Mouse (Mus musculus): Measurements from ENCODE around the gene Morf4l1. TPM values are rescaled to one million over a fixed set of nuclear protein-coding genes. Genes with fewer than 3 reads are reported as not detected.
"Not testable (repeated sequence)": the region's sequence is repeated elsewhere in the genome, so short reads cannot be mapped to it uniquely, and the experiment has no call there.

Morf4l1 gene
- total RNA-seq, 2 experiments from 2014 or later = 217 to 288 TPM

- 0 out of 2 replicates have a peak, but pooled peaks have one; percentile 6 for ATAC-seq (replicated peaks; ENCODE audit: low FRiP score, low TSS enrichment, poor library complexity, severe bottlenecking)
Observed at GRCm38 (mm10) chr9:90075336-90075735, 39.2 kb downstream of the Morf4l1 start.

GRCm38 (mm10) chr9:90070174-90070573 is 44.4 kb downstream of the Morf4l1 start:
- no peak for ATAC-seq (replicated peaks; ENCODE audit: low FRiP score, low TSS enrichment, poor library complexity, severe bottlenecking)

GRCm38 (mm10) chr9:90069485-90069884 is 45.1 kb downstream of the Morf4l1 start:
- no peak for ATAC-seq (replicated peaks; ENCODE audit: low FRiP score, low TSS enrichment, poor library complexity, severe bottlenecking)

- ATAC-seq (replicated peaks; ENCODE audit: low FRiP score, low TSS enrichment, poor library complexity, severe bottlenecking) = no peak
Observed at GRCm38 (mm10) chr9:90068786-90069185, 45.8 kb downstream of the Morf4l1 start.

- ATAC-seq (replicated peaks; ENCODE audit: low FRiP score, low TSS enrichment, poor library complexity, severe bottlenecking) = no peak
Observed at GRCm38 (mm10) chr9:90067341-90067740, 47.2 kb downstream of the Morf4l1 start.

GRCm38 (mm10) chr9:90060932-90061331 is 53.6 kb downstream of the Morf4l1 start:
- ATAC-seq (replicated peaks; ENCODE audit: low FRiP score, low TSS enrichment, poor library complexity, severe bottlenecking) = not testable (repeated sequence)

GRCm38 (mm10) chr9:90060574-90060875 is 54.0 kb downstream of the Morf4l1 start:
- no peak for ATAC-seq (replicated peaks; ENCODE audit: low FRiP score, low TSS enrichment, poor library complexity, severe bottlenecking)

GRCm38 (mm10) chr9:90059828-90060573 is 54.6 kb downstream of the Morf4l1 start:
- no peak for ATAC-seq (replicated peaks; ENCODE audit: low FRiP score, low TSS enrichment, poor library complexity, severe bottlenecking)

GRCm38 (mm10) chr9:90056716-90057115 is 57.9 kb downstream of the Morf4l1 start:
- ATAC-seq (replicated peaks; ENCODE audit: low FRiP score, low TSS enrichment, poor library complexity, severe bottlenecking) = no peak

GRCm38 (mm10) chr9:90055911-90056310 is 58.7 kb downstream of the Morf4l1 start:
- ATAC-seq (replicated peaks; ENCODE audit: low FRiP score, low TSS enrichment, poor library complexity, severe bottlenecking) = no peak

GRCm38 (mm10) chr9:90055409-90055808 is 59.2 kb downstream of the Morf4l1 start:
- no peak for ATAC-seq (replicated peaks; ENCODE audit: low FRiP score, low TSS enrichment, poor library complexity, severe bottlenecking)

GRCm38 (mm10) chr9:90054371-90055145 is 60.0 kb downstream of the Morf4l1 start:
- ATAC-seq (replicated peaks; ENCODE audit: low FRiP score, low TSS enrichment, poor library complexity, severe bottlenecking) = peak; percentile 95

GRCm38 (mm10) chr9:90053852-90054251 is 60.7 kb downstream of the Morf4l1 start, which contains the start of gene Ctsh:
TSS of gene Ctsh (plus strand) at chr9:90054152.
- ATAC-seq (replicated peaks; ENCODE audit: low FRiP score, low TSS enrichment, poor library complexity, severe bottlenecking) = no peak

- ATAC-seq (replicated peaks; ENCODE audit: low FRiP score, low TSS enrichment, poor library complexity, severe bottlenecking) = no peak
Observed at GRCm38 (mm10) chr9:90047937-90048627, 66.5 kb downstream of the Morf4l1 start.

GRCm38 (mm10) chr9:90045191-90045590 is 69.4 kb downstream of the Morf4l1 start:
- ATAC-seq (replicated peaks; ENCODE audit: low FRiP score, low TSS enrichment, poor library complexity, severe bottlenecking) = no peak

GRCm38 (mm10) chr9:90042906-90043305 is 71.7 kb downstream of the Morf4l1 start:
- ATAC-seq (replicated peaks; ENCODE audit: low FRiP score, low TSS enrichment, poor library complexity, severe bottlenecking) = not testable (repeated sequence)

Measured in megakaryocyte-erythroid progenitor cell, adult 5-6 weeks (primary cell).